Mouse (Mus musculus) lung, adult 2 months (tissue): ENCODE results near the gene Galnt18.

Source experiments
- CTCF ChIP-seq: fragments of 200-500 bp; IDR thresholded peaks from 2 replicates; pipeline ENCODE4 v1.5.1; 2011; ENCODE audit warnings: mild to moderate bottlenecking, low read length, control low read depth; ENCODE audit not compliant: insufficient read depth
- POLR2A ChIP-seq: fragments of 200-500 bp; IDR thresholded peaks from 2 replicates; pipeline ENCODE4 v1.6.1; 2011; ENCODE audit warnings: low read depth, mild to moderate bottlenecking, control low read depth, low read length, borderline replicate concordance; ENCODE audit errors: extremely low read depth

- TF ChIP-seq CTCF = no peak
- no peak for TF ChIP-seq POLR2A
Observed at GRCm38 (mm10) chr7:111499255-111499790, 280.5 kb downstream of the Galnt18 start.
